Mouse (Mus musculus) G1E (cell line): Measurements from ENCODE around the gene Fam19a2. TPM values are rescaled to one million over a fixed set of nuclear protein-coding genes. Genes with fewer than 3 reads are reported as not detected.

Source experiments
- ATAC-seq: 2 replicates; pipeline ENCODE4 v1.8.0; 2016; ENCODE audit warnings: mild to moderate bottlenecking; ENCODE audit not compliant: insufficient number of reproducible peaks, poor library complexity, low FRiP score, severe bottlenecking; ENCODE audit errors: extremely low read depth
- DNase-seq: peaks from one replicate; pipeline ENCODE4 v3.0.0; 2012; ENCODE audit warnings: low spot score
- H3K27me3 ChIP-seq: 2 replicates; pipeline ENCODE4 v1.6.1; 2012; ENCODE audit warnings: mild to moderate bottlenecking, low read length, inconsistent platforms; ENCODE audit not compliant: insufficient read depth
- H3K36me3 ChIP-seq: replicated peaks from 2 replicates; pipeline ENCODE3; 2012; ENCODE audit warnings: mild to moderate bottlenecking, inconsistent platforms
- H3K4me1 ChIP-seq: 2 replicates; pipeline ENCODE4 v1.6.1; 2012; ENCODE audit warnings: low read depth, low read length, inconsistent platforms, mixed read lengths; ENCODE audit not compliant: insufficient read depth
- H3K4me3 ChIP-seq: 2 replicates; pipeline ENCODE4 v1.5.1; 2012; ENCODE audit warnings: low read depth, mild to moderate bottlenecking, inconsistent platforms, low read length, moderate library complexity, mixed read lengths
- H3K9me3 ChIP-seq: replicated peaks from 2 replicates; pipeline ENCODE4 v1.6.1; 2012; ENCODE audit warnings: inconsistent platforms
- CTCF ChIP-seq: IDR thresholded peaks from 2 replicates; pipeline ENCODE4 v1.5.1; 2012; ENCODE audit warnings: low read depth, low read length, inconsistent platforms, mixed read lengths
- GATA1 ChIP-seq: IDR thresholded peaks from 2 replicates; pipeline ENCODE4 v1.6.1; 2012; ENCODE audit warnings: borderline replicate concordance, low read length, inconsistent platforms, mixed read lengths
- GATA2 ChIP-seq: IDR thresholded peaks from 2 replicates; pipeline ENCODE4 v1.6.1; 2012; ENCODE audit warnings: low read depth, low read length, inconsistent platforms, borderline replicate concordance
- POLR2AphosphoS5 ChIP-seq: IDR thresholded peaks from 2 replicates; pipeline ENCODE4 v1.6.1; 2012; ENCODE audit warnings: low read depth, low read length, inconsistent platforms; ENCODE audit not compliant: insufficient replicate concordance
- TAL1 ChIP-seq: conservative IDR thresholded peaks from 2 replicates; pipeline ENCODE4 v1.6.1; 2012; ENCODE audit warnings: low read depth, low read length, inconsistent platforms, mixed read lengths
- polyA plus RNA-seq: library from polyadenylated mRNA; stranded (reverse); fragments of >175 nt; gene quantifications from 2 replicates; pipeline ENCODE4 v1.2.3, GENCODE M21; 2012
- total RNA-seq, 2 experiments: library from RNA; stranded (forward) in 1 of 2; stranded (reverse) in 1 of 2; fragments of 200-1000 nt in 1 of 2; fragments of >200 nt in 1 of 2; fragmentation: Nextera tagmentation in 1 of 2; gene quantifications; 2 replicates each; pipeline ENCODE4 v1.2.3; 2014 to 2017

Fam19a2 gene
- total and polyA plus RNA-seq, 3 experiments: 0.05 TPM; not detected in 2

GRCm38 (mm10) chr10:123525424-123525823 is 261.6 kb downstream of the Fam19a2 start:
- ATAC-seq: no peak
- no peaks in the 10 kb centered on the region for H3K27me3 ChIP-seq
- no peak for DNase-seq
- no peaks in the 10 kb centered on the region for H3K4me1 ChIP-seq
- no peaks in the 10 kb centered on the region for H3K36me3 ChIP-seq
- H3K9me3 ChIP-seq: peaks cover 31% of the 10 kb centered on the region
- TF ChIP-seq POLR2AphosphoS5 (no peak), TAL1 (no peak), CTCF (no peak), GATA2 (no peak), GATA1 (no peak)
- H3K4me3 ChIP-seq: no peak overlapping the region

- Histone ChIP-seq H3K27me3 (no peaks in the 10 kb centered on the region), H3K4me3 (no peak overlapping the region), H3K36me3 (no peaks in the 10 kb centered on the region), H3K9me3 (peaks cover 34% of the 10 kb centered on the region), H3K4me1 (no peaks in the 10 kb centered on the region)
- DNase-seq (no peak), ATAC-seq (no peak)
- TF ChIP-seq TAL1: no peak
- no peak for TF ChIP-seq CTCF
- no peak for TF ChIP-seq GATA1
- no peak for TF ChIP-seq POLR2AphosphoS5
- TF ChIP-seq GATA2: no peak
Measured at GRCm38 (mm10) chr10:123526059-123526458, 262.3 kb downstream of the Fam19a2 start.

GRCm38 (mm10) chr10:123536143-123536542 is 272.3 kb downstream of the Fam19a2 start:
- Histone ChIP-seq H3K4me1 (no peaks in the 10 kb centered on the region), H3K9me3 (peaks cover 6% of the 10 kb centered on the region), H3K36me3 (no peaks in the 10 kb centered on the region), H3K27me3 (no peaks in the 10 kb centered on the region), H3K4me3 (no peak overlapping the region)
- no peak for TF ChIP-seq GATA1
- no peak for TF ChIP-seq CTCF
- TF ChIP-seq POLR2AphosphoS5: no peak
- no peak for TF ChIP-seq TAL1
- no peak for TF ChIP-seq GATA2
- DNase-seq: no peak
- no peak for ATAC-seq

GRCm38 (mm10) chr10:123548391-123548790 is 284.6 kb downstream of the Fam19a2 start:
- no peaks in the 10 kb centered on the region for H3K27me3 ChIP-seq
- no peak overlapping the region for H3K4me3 ChIP-seq
- no peaks in the 10 kb centered on the region for H3K4me1 ChIP-seq
- DNase-seq (no peak), ATAC-seq (no peak)
- TF ChIP-seq GATA2: no peak
- no peak for TF ChIP-seq TAL1
- TF ChIP-seq CTCF: no peak
- TF ChIP-seq POLR2AphosphoS5: no peak
- TF ChIP-seq GATA1: no peak
- peaks cover 14% of the 10 kb centered on the region for H3K9me3 ChIP-seq
- no peaks in the 10 kb centered on the region for H3K36me3 ChIP-seq

GRCm38 (mm10) chr10:123567677-123568076 is 303.9 kb downstream of the Fam19a2 start:
- no peak for TF ChIP-seq GATA2
- TF ChIP-seq TAL1: no peak
- TF ChIP-seq CTCF: no peak
- no peak for TF ChIP-seq POLR2AphosphoS5
- no peak for TF ChIP-seq GATA1
- Histone ChIP-seq H3K4me1 (no peaks in the 10 kb centered on the region), H3K9me3 (peaks cover 18% of the 10 kb centered on the region), H3K36me3 (no peaks in the 10 kb centered on the region), H3K4me3 (no peak overlapping the region), H3K27me3 (no peaks in the 10 kb centered on the region)
- DNase-seq: no peak
- ATAC-seq: no peak

GRCm38 (mm10) chr10:123570616-123571188 is 306.9 kb downstream of the Fam19a2 start:
- H3K36me3 ChIP-seq: no peaks in the 10 kb centered on the region
- DNase-seq (no peak), ATAC-seq (no peak)
- TF ChIP-seq GATA1: no peak
- no peak for TF ChIP-seq GATA2
- no peak for TF ChIP-seq CTCF
- TF ChIP-seq POLR2AphosphoS5: no peak
- TF ChIP-seq TAL1: no peak
- H3K9me3 ChIP-seq: peaks cover 18% of the 10 kb centered on the region
- no peaks in the 10 kb centered on the region for H3K4me1 ChIP-seq
- H3K4me3 ChIP-seq: no peak overlapping the region
- no peaks in the 10 kb centered on the region for H3K27me3 ChIP-seq
